Mouse (Mus musculus) kidney, adult 2 months (tissue): ENCODE data around the gene Id3.

ENCODE experiments used
- CTCF ChIP-seq: fragments of 200-500 bp; conservative IDR thresholded peaks from 2 replicates; pipeline ENCODE4 v1.5.1; 2011; ENCODE audit warnings: low read depth, mild to moderate bottlenecking, control low read depth, low read length, moderate library complexity, mixed read lengths; ENCODE audit not compliant: insufficient read depth, insufficient read length
- POLR2A ChIP-seq: fragments of 200-500 bp; IDR thresholded peaks from one replicate; pipeline ENCODE4 v1.6.1; 2011; ENCODE audit warnings: low read depth, low read length, control low read depth

DNA sequence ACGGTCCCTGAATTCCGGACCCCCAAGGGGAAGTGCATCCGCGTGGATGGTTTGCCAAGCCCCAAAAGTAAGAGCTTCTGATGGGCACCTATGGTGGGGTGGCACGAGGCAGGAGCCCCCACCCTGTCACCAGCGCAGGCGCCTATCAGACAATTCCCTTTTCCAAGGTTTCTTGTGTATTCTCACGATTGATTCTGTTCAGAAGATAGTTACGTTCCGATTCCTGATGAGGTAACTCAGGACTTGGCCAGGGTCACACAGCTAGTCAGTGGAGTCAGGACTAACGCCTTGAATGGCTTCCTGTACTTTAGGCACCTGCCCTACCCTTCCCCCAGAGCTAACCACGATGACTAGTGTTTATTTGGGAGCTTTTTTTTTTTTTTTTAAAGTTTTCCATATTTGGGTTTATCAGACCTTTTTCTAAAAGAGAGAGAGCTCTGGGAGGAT lies 35.2 kb downstream of the Id3 start:
- TF ChIP-seq CTCF (no peak), POLR2A (no peak)
